Mouse (Mus musculus) cerebellum, adult 11 months (tissue): ENCODE results near the gene Tmem92.
"Not testable (repeated sequence)": the region's sequence is repeated elsewhere in the genome, so short reads cannot be mapped to it uniquely, and the experiment has no call there.

Experiments used
- DNase-seq: peaks from one replicate; pipeline ENCODE4 v3.0.0; 2022

The Tmem92 gene

GRCm38 (mm10) chr11:94782603-94783002 is at the start of gene Tmem92:
Gene Tmem92 (minus strand): TSS chr11:94782703.
- no peak for DNase-seq

GRCm38 (mm10) chr11:94828966-94829365 is 46.5 kb upstream of the Tmem92 start:
- no peak for DNase-seq

DNA sequence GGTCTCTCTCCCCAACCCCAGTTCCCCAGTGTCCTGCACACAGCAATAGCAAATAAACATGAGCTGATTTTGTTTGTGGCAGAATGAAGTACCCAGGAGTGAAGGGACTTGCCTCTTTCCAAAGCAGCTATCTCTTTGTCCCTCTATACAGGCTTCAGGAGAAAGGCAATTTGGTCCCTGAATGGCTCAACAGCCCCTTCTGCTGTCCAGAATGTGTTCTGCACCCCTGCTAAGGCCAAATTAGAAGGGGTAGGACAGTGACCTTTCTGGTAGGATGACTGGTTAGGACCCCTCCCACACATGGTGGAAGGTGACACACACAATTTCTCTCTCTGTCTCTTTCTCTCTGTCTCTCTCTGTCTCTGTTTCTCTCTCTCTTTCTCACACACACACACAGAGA is 36.9 kb upstream of the Tmem92 start:
- DNase-seq = not testable (repeated sequence)

DNA sequence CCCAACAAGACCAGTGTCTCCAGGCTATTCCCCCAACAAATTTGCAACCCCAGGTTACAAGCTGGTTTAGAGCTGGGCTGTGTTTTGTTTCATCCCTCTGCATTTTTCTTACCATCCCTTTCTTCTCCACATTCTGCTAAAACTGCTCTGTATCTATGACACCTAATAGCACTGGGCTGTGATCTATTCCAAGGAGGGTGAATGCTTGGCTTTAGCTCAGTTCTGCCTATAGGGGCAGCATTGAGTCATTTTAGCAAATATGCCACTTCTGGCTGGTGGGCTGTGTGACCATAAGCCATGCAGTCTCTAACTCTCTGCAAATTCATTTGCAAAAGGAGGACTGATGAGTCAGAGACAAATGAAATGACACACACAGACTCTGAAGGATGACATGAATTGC is 36.4 kb upstream of the Tmem92 start:
- DNase-seq = not testable (repeated sequence)

DNA sequence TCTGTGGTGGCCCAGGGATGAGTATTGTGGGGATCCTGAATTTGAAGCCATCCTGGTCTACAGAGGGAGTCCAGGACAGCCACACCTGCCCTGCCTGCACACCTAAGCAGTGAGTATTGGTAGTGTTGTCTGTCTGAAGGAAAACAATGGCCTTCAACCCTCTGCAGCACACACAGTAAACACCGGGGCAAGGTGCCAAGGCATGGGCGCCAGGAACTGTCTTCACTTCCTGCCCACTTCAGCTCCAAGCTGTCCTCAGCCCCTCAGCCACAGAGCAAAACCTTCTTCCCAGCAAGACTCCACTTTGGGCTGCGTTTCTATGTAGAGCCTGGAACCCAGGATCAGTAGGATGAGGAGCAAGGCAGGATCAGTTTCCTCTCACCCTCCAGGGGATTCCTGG is 29.0 kb upstream of the Tmem92 start:
- not testable (repeated sequence) for DNase-seq

DNA sequence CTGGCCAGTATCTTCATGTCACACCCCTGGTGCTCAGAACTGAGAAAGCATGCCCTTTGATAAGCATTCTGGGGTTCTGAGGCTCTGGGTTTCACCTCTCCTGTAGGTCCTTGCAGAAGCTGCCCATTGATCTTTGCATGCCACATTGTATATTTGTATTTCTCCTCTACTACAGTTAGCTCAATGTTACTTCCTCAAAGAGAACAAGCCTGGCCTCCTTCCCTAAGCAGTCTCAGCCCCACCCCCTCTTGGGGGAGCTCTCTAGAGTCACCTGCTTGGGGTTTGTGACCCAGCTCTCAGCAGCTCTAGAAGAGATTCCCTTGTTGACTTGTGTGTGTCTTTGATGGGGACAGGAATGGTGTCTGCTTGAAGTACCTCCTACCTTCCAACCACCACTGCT is 9.2 kb upstream of the Tmem92 start:
- DNase-seq = no peak

GRCm38 (mm10) chr11:94785247-94785646 is 2.7 kb upstream of the Tmem92 start:
- peak; percentile 46 for DNase-seq

- no peak for DNase-seq
Observed at GRCm38 (mm10) chr11:94774887-94775497, 7.5 kb downstream of the Tmem92 start.

- DNase-seq = no peak
Observed at GRCm38 (mm10) chr11:94773851-94774250, 8.7 kb downstream of the Tmem92 start.

- no peak for DNase-seq
Observed at GRCm38 (mm10) chr11:94772363-94773055, 10.0 kb downstream of the Tmem92 start.

GRCm38 (mm10) chr11:94767241-94767640 is 15.3 kb downstream of the Tmem92 start:
- DNase-seq = no peak

DNA sequence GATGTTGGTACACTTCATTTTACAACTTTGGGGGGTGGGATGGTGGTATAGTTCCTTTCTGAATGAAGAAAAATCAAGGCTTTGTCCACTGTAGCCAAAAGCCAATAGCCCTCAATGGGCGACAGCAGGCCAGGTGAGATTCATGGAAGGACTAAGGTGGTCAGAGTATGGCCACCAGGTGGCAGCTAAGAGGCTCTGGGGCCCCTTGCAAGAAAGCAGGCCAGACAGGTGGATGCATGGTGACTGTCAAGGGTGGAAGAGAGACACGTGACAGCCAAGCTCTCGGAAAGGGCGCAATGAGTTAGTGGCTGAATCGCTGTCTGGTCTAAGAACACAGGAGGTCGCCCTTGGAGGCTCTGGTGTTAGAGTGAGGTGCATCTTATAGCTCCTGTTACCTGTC is 19.7 kb downstream of the Tmem92 start:
- DNase-seq = no peak

DNA sequence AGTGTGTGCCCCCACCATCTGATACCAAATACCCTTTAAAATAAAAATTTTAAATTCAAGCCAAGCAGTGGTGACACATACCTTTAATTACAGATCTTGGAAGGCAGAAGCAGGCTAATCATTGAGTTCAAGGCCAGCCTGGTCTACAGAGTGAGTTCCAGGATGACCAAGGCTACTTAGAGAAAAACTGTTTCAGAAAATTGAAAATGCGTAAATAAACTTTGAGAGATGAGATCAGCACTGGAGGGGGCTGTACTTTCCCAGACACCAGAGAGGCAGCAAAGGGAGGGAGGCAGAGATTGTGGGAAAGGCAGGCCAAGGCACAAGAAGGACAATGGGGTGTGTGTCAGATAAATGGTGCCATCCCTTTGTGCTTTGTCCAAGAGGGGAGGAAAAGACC is 20.2 kb downstream of the Tmem92 start:
- DNase-seq = no peak

GRCm38 (mm10) chr11:94760799-94761198 is 21.7 kb downstream of the Tmem92 start:
- no peak for DNase-seq

- DNase-seq = no peak
Observed at GRCm38 (mm10) chr11:94760364-94760763, 22.1 kb downstream of the Tmem92 start.

- no peak for DNase-seq
Observed at GRCm38 (mm10) chr11:94759916-94760315, 22.6 kb downstream of the Tmem92 start.

GRCm38 (mm10) chr11:94752946-94753713 is 29.4 kb downstream of the Tmem92 start:
- no peak for DNase-seq

- no peak for DNase-seq
Observed at GRCm38 (mm10) chr11:94741732-94742272, 40.7 kb downstream of the Tmem92 start, which contains the start of gene Cdc34b. Gene Cdc34b (plus strand): TSS chr11:94741782.

- DNase-seq = no peak
Observed at GRCm38 (mm10) chr11:94735746-94736145, 46.8 kb downstream of the Tmem92 start.

GRCm38 (mm10) chr11:94732773-94733172 is 49.7 kb downstream of the Tmem92 start:
- DNase-seq = no peak

DNA sequence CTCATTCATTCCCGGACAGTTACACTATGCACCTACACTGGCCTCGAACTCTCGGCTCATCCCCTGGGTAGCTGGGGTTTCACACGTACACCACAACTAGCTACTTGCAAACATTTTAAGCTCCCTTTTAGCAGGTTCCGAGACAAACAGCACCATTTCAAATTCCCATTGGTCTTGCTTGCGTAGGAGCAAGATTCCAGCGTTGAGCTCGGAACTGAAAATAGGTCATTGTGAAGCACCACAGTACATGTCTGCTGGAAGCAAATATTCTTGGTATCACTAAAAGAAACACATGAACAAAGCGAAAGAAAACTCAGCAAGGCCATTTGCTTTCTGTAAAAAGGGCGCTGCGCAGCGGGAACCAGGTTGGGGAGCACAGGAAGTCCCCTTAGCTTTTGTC is 51.3 kb downstream of the Tmem92 start:
- DNase-seq = no peak

GRCm38 (mm10) chr11:94730261-94730660 is 52.2 kb downstream of the Tmem92 start:
- DNase-seq = peak; percentile 32

DNA sequence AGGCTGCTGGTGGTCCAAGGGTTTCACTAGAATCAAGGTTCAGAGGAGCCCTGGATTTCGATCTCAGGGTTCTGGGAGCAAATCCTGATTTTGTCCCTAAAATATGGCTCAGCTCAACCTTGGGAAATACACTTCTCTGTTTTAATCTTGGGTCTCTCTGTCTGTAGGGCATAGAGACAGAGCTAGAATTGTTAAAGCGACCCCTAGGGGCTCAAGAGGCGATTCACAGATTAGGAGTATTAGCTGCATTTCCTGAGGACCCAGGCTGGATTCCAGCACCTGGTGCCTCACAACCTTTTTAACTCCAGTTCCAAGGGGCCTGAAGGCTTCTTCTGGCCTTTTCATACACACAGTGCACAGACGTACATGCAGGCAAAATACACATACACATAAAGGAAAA is 52.9 kb downstream of the Tmem92 start:
- no peak for DNase-seq

- no peak for DNase-seq
Observed at GRCm38 (mm10) chr11:94728545-94728944, 54.0 kb downstream of the Tmem92 start.
